Mouse (Mus musculus) neural tube, embryonic 13.5 days (tissue): ENCODE results near the gene Layn. TPM values are rescaled to one million over a fixed set of nuclear protein-coding genes. Genes with fewer than 3 reads are reported as not detected.

Experiments
- microRNA counts: library from miRNA; unstranded; fragments of <30 nt; microRNA quantifications from one replicate; lab custom pipeline; 2016
- microRNA-seq: library from miRNA; unstranded; fragments of <30 nt; microRNA quantifications from one replicate; pipeline ENCODE4, GENCODE M21; 2016
- polyA plus RNA-seq: library from polyadenylated mRNA; unstranded; fragments of >200 nt; fragmentation: Nextera tagmentation; extraction: Ambion mirVana; gene quantifications from 2 replicates; pipeline ENCODE4 v1.2.1, GENCODE M21; 2015

The Layn gene
- polyA plus RNA-seq, 1 experiment from 2014 or later, result 2.7 TPM

MicroRNAs within 50 kb of the gene (microRNA counts, 519-probe panel; counts per million panel counts)
- microRNA mmu-miR-34b-3p (lab: Ali Mortazavi, UCI) (not detected), microRNA mmu-miR-34b-5p (lab: Ali Mortazavi, UCI) (not detected), microRNA mmu-miR-34c (lab: Ali Mortazavi, UCI) (4,502 counts per million, percentile 76 among the panel's probes with 10 or more counts)

Small RNAs within 50 kb of the gene (microRNA-seq; reads per million reads assigned to microRNA genes)
- gene Mir34b (14.1 reads per million, percentile 30 among the genes with 10 or more reads in this experiment), gene Mir34c (301 reads per million, percentile 69 among the genes with 10 or more reads in this experiment)

Other genes starting within 250 kb of the Layn start
- gene Ppp2r1b, start 231.8 kb downstream of the Layn start, polyA plus RNA-seq, result 52.0 and 57.6 TPM in 2 replicates
- gene Sik2, start 68.0 kb downstream of the Layn start, polyA plus RNA-seq, result 15.5 and 18.0 TPM in 2 replicates
- gene Btg4, start 16.2 kb downstream of the Layn start, polyA plus RNA-seq, result not detected in 2 replicates
- gene 4833427G06Rik, start 25.0 kb upstream of the Layn start, polyA plus RNA-seq, result 0.60 TPM in 1 of 2 replicates, not detected in the other
- gene Gm32742, start 88.4 kb upstream of the Layn start, polyA plus RNA-seq, result 0.06 TPM in 1 of 2 replicates, not detected in the other
- 0.22 TPM in 1 of 2 replicates, not detected in the other for gene Pou2af1, start 136.6 kb upstream of the Layn start, polyA plus RNA-seq
- 0.56 and 1.3 TPM in 2 replicates for gene Colca2, start 201.5 kb upstream of the Layn start, polyA plus RNA-seq